Mouse (Mus musculus) adrenal gland, postnatal 14 days (tissue): ENCODE data around the gene Fgfr2. TPM values are rescaled to one million over a fixed set of nuclear protein-coding genes. Genes with fewer than 3 reads are reported as not detected.

Experiments used
- DNase-seq: peaks from one replicate; pipeline ENCODE4 v3.0.0; 2021; ENCODE audit warnings: mixed read lengths
- total RNA-seq: library from RNA; stranded (reverse); gene quantifications from 2 replicates; pipeline ENCODE4 v1.2.3, GENCODE M21; 2021

Gene Fgfr2
- total RNA-seq, 1 experiment from 2014 or later = 227 TPM

GRCm38 (mm10) chr7:132393582-132394175 is 729.5 kb downstream of the Fgfr2 start:
- no peak for DNase-seq

GRCm38 (mm10) chr7:132393014-132393406 is 730.1 kb downstream of the Fgfr2 start:
- DNase-seq = no peak

- no peak for DNase-seq
These were observed 730.7 kb downstream of the Fgfr2 start for GRCm38 (mm10) chr7:132392233-132393013.

GRCm38 (mm10) chr7:132389473-132389872 is 733.7 kb downstream of the Fgfr2 start:
- DNase-seq = no peak

GRCm38 (mm10) chr7:132387507-132387906 is 735.6 kb downstream of the Fgfr2 start:
- no peak for DNase-seq

GRCm38 (mm10) chr7:132386316-132386715 is 736.8 kb downstream of the Fgfr2 start:
- DNase-seq = no peak

DNA sequence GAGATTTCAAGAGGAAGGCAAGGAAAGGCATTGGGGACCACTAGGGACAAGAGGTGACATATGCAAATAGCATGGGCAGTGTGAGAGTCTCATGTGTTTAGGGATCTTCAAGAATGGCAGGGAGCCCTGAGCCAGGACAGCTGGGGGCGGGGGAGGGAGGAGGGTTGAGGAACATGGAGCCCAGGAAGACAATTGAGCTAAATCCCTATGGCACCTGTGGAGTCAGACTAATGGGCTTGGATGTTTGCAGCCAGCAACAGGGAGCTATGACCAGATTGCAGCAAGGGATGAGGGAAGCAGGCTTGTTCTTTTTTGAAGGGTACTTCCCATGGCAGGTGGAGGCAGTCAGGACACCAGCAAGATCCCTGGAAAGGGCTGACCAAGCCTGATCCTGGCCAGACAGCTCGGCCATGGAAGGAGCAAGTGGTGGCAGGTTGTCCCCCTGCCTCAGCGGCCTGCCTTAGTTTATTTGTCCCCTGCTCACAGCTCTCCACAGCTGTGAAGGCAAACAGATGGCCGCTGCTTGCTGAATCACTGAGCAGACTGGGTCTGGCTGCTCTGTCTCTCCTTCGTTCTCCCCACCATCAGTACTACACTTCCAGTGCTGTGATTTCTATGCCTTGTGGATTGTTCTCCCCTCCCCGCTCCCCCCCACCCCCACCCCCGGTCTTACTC is 737.6 kb downstream of the Fgfr2 start:
- no peak for DNase-seq

GRCm38 (mm10) chr7:132384736-132385455 is 738.3 kb downstream of the Fgfr2 start:
- DNase-seq = no peak

DNA sequence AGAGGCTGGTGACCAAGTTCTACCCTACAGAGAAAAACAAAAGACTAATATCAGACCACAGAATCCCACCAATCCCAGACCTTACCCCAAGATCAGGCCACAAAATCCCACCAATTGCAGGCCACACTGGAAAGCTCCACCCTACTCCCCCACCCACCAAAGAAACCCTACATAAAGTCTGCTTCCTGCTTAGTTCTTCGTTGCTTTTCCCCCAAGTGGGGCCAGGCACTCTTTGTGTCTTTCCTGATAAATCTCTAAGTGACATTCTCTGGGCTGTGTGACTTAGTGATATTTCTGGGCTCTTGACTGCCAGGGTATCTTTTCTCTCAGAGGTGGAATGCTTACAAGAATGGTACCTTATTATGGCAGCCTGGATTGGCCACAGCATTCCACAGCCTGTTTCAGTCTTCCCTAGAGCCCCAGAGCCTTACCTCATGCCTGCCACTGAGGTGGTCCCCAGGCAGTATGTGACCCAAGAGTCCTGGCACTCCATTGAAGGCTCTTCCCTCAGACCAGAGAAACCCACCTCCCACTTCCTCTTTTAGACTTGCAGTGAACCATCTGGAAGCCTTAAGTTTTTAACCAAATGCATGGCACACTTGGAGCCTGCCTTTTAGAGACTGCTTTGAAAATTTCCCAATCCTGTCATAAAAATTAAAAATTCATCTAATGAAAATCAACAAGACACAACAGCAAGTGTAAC is 742.4 kb downstream of the Fgfr2 start:
- DNase-seq = no peak

DNA sequence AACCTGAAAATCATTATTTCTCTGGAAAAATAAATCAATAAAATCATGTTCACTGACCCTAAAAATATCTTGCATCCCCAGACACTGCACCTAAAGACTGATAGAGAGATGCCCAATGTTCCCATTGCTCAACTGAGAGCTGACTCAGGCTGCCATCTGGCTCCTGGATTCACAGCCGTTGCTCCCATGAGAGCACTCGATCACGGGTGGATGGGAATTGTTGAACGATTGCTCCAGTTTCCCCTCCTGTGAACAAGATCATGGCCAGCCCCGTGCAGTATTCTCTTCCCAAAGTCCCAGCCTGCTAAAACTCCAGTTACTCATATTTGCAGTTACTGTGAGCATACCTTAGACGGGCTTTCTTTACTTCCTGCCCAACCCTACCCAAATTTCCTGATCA is 745.2 kb downstream of the Fgfr2 start:
- no peak for DNase-seq

- DNase-seq = no peak
These were observed 749.4 kb downstream of the Fgfr2 start for GRCm38 (mm10) chr7:132373594-132374378.

- DNase-seq = no peak
These were observed 750.2 kb downstream of the Fgfr2 start for GRCm38 (mm10) chr7:132372752-132373513.

GRCm38 (mm10) chr7:132371832-132372231 is 751.3 kb downstream of the Fgfr2 start:
- DNase-seq = no peak

GRCm38 (mm10) chr7:132369784-132370183 is 753.4 kb downstream of the Fgfr2 start:
- DNase-seq = no peak

DNA sequence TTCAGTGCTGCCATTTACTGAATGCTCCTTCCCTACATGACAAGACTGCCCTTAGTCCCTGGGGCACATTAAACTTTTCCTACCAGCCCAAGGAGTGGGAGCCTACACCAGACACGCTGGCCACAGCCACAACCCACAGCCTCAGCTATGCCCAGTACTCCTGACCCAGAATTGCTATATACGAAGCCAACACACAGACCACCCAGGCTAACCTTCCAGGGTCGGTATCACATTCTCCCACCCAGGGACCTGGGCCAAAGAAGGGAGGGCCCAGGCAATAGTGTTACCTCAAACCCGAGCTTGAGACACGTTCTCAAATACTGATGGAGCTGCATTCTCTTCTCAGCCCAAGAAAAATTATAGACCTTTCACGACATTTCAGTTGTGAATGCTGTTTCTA is 754.3 kb downstream of the Fgfr2 start:
- DNase-seq = no peak

- no peak for DNase-seq
These were observed 755.8 kb downstream of the Fgfr2 start for GRCm38 (mm10) chr7:132367344-132367743.

DNA sequence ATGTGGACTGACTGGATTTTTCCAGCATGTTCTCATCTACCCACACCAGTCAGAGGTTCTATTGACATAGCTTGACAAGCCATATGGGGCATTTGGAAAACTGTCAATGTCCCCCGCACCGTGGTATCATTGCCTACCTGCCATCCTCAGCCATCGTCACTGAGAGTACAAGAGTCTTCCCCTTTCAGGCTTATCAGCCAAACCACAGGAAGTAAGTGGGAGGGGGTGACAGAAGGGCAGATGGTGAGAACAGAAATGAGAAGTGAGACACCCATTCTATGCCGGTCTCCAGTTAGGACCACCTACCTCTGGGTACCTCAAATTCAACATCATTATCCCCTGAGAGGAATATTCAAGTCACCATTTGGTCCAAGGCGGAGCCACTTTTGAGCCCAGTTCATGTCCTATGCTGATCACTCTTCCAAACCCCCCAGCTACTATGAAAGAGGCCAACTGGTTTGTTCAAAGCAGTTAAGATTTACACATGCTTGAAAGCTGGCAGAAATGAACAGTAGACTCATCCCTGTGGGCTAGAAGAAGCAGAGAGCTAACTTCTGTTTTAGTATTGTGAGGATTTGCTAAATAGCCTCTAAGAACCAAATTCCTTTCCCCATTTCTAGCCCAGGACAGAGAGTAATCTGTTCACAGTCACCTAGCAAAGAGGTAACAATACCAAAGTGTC is 757.3 kb downstream of the Fgfr2 start:
- DNase-seq = peak; percentile 17

DNA sequence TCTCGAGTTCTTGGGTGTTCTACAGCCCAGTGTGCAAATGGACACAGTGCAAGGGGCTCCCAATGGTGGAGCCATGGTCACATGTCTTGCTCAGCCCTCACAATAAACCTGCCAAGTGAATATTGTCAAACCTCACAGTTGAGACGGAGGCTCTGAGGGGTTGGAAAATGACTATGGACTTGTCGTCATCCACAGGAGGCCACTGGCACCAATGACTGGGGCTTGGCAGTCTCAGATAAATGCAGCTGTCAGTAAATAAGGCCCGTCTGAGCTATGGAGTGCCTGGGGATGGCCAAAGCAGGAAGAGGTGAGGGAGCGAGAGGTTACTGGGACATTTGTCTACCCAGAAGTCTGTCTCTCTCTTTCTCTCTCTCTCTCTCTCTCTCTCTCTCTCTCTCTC is 758.0 kb downstream of the Fgfr2 start:
- DNase-seq = no peak

DNA sequence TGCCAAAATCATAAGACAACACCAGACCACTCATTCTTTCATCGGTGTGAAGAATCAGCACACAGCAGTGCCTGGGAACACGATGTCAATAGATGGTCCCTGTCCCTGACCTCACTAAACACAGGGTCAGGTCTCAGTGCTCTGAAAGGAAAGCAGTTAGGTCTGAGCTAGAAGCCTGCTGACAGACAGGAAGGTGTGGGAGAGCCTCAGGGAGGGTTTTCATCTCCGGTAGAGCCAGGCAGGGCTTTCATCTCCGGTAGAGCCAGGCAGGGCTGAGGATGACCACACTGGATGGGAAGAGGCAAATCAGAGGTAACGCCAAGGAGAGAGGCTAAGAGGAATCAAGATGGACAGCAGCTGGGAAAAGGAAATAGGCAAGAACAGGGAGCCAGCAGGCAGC is 758.6 kb downstream of the Fgfr2 start:
- DNase-seq = peak; percentile 12

DNA sequence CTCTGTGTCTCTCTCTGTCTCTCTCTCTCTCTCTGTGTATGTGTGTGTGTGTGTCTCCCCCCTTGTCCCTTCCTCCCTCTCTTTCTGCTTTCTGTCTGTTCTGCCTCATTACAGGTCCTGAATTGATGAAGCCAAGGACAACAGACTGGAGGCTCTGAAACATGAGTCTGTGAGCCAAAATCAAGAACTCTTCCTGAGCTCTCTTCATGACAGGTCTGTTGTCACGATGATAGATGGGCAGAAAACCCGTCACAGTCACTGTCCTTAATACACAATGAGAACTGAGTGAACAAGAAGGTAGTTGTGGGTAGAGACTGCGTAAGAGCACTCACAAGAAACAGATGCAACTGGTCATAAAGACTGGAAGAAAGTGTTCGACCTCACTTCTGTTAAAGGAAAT is 762.8 kb downstream of the Fgfr2 start:
- DNase-seq = no peak
